7 mouse cellular contexts compared by ENCODE assay signal in genomic region chr6:99204052-99204779, GRCm38 (mm10).
DNase-seq lines count a peak whose midpoint lies in the region; ATAC-seq lines count a peak whose summit lies in the region.

No protein-coding gene starts in this region.

- H3K4me2 ChIP-seq in embryonic facial prominence, embryonic 12.5 days (replicated peaks): peak overlapping the region; percentile 46
- H3K4me2 ChIP-seq in hindbrain, embryonic 14.5 days (replicated peaks): peak overlapping the region; percentile 41
- peak overlapping the region; percentile 49 for H3K4me2 ChIP-seq in midbrain, embryonic 13.5 days (replicated peaks)

- peaks cover 55% of the 10 kb centered on the region for H3K4me1 ChIP-seq in embryonic facial prominence, embryonic 12.5 days
- peaks cover 56% of the 10 kb centered on the region for H3K4me1 ChIP-seq in hindbrain, embryonic 14.5 days (replicated peaks; ENCODE audit: control insufficient read depth, insufficient read depth, low read length)
- H3K4me1 ChIP-seq in midbrain, embryonic 13.5 days (replicated peaks): peaks cover 81% of the 10 kb centered on the region

- H3K4me3 ChIP-seq in embryonic facial prominence, embryonic 12.5 days: peak overlapping the region; percentile 22
- H3K4me3 ChIP-seq in hindbrain, embryonic 14.5 days (replicated peaks; ENCODE audit: low read length): no peak overlapping the region
- no peak overlapping the region; the same call in 1 of the 2 replicates for H3K4me3 ChIP-seq in midbrain, embryonic 13.5 days (replicated peaks)

- peak overlapping the region; percentile 64 for H3K27ac ChIP-seq in embryonic facial prominence, embryonic 12.5 days
- H3K27ac ChIP-seq in hindbrain, embryonic 14.5 days: no peak overlapping the region
- H3K27ac ChIP-seq in midbrain, embryonic 13.5 days: no peak overlapping the region

- no peaks in the 10 kb centered on the region for H3K9me3 ChIP-seq in embryonic facial prominence, embryonic 12.5 days
- H3K9me3 ChIP-seq in hindbrain, embryonic 14.5 days (ENCODE audit: control insufficient read depth, low read length): no peaks in the 10 kb centered on the region
- H3K9me3 ChIP-seq in midbrain, embryonic 13.5 days: no peaks in the 10 kb centered on the region

- H3K9ac ChIP-seq in embryonic facial prominence, embryonic 12.5 days: no peak overlapping the region
- no peak overlapping the region for H3K9ac ChIP-seq in hindbrain, embryonic 14.5 days
- H3K9ac ChIP-seq in midbrain, embryonic 13.5 days (replicated peaks): no peak overlapping the region

- 1% methylated on average over 14 of the region's 14 CpGs for WGBS in embryonic facial prominence, embryonic 12.5 days
- WGBS in hindbrain, embryonic 14.5 days: 2% methylated on average over 14 of the region's 14 CpGs
- WGBS in midbrain, embryonic 13.5 days: 0% methylated on average over 14 of the region's 14 CpGs

- no peak for ATAC-seq in embryonic facial prominence, embryonic 12.5 days (ENCODE audit: insufficient number of reproducible peaks, insufficient read depth, low FRiP score, low TSS enrichment)
- ATAC-seq in hindbrain, embryonic 14.5 days (ENCODE audit: low FRiP score): no peak
- ATAC-seq in midbrain, embryonic 13.5 days: peak; percentile 37; the same call in 1 of the 2 replicates

- H3K27me3 ChIP-seq in embryonic facial prominence, embryonic 12.5 days: no peaks in the 10 kb centered on the region
- H3K27me3 ChIP-seq in hindbrain, embryonic 14.5 days (ENCODE audit: control insufficient read depth, insufficient read depth, low read length): peaks cover 14% of the 10 kb centered on the region
- peaks cover 1% of the 10 kb centered on the region; the same call in 1 of the 2 replicates for H3K27me3 ChIP-seq in midbrain, embryonic 13.5 days

- peak; percentile 48 for DNase-seq in ZHBTc4 (ENCODE audit: low read depth, low spot score)
- DNase-seq in hindbrain, embryonic 14.5 days (ENCODE audit: low spot score): no peak
- no peak for DNase-seq in layer of hippocampus, postnatal 14 days (ENCODE audit: low spot score in 2 of 2)
- DNase-seq in frontal cortex, postnatal 25 days (ENCODE audit: low spot score in 2 of 2): no peak
- no peak for DNase-seq in thymus, adult 18-20 months

- H3K36me3 ChIP-seq in embryonic facial prominence, embryonic 12.5 days: no peaks in the 10 kb centered on the region
- H3K36me3 ChIP-seq in hindbrain, embryonic 14.5 days (replicated peaks; ENCODE audit: control insufficient read depth, insufficient read depth): no peaks in the 10 kb centered on the region
- H3K36me3 ChIP-seq in midbrain, embryonic 13.5 days: no peaks in the 10 kb centered on the region
